Mouse (Mus musculus) heart, embryonic 14.5 days (tissue): ENCODE results near the gene Atp1b2. TPM values are rescaled to one million over a fixed set of nuclear protein-coding genes. Genes with fewer than 3 reads are reported as not detected.
"Not testable (repeated sequence)": the region's sequence is repeated elsewhere in the genome, so short reads cannot be mapped to it uniquely, and the experiment has no call there.

Source experiments
- ATAC-seq: fragments of 200-750 bp; cut with Nextera tagmentation; 2 replicates; pipeline ENCODE4 v1.8.0; 2017; ENCODE audit warnings: low read depth, moderate TSS enrichment; ENCODE audit not compliant: insufficient number of reproducible peaks, insufficient read depth, low FRiP score
- H3K27ac ChIP-seq, 2 experiments: fragments of 200-500 bp in 1 of 2; fragments of 300-500 bp in 1 of 2; sonication (generic) in 1 of 2; replicated peaks in 1 of 2; 2 replicates each; pipeline ENCODE4 v1.5.1; 2012 to 2014; ENCODE audit warnings: low read depth in 2 of 2, low read length in 2 of 2, control low read depth in 1 of 2, mild to moderate bottlenecking in 1 of 2, mixed read lengths in 1 of 2; ENCODE audit not compliant: control insufficient read depth in 1 of 2, insufficient read depth in 1 of 2
- H3K27me3 ChIP-seq: fragments of 300-500 bp; sonication (generic); 2 replicates; pipeline ENCODE4 v1.6.1; 2014; ENCODE audit warnings: mild to moderate bottlenecking, low read length, control low read depth; ENCODE audit not compliant: control insufficient read depth, insufficient read depth
- H3K36me3 ChIP-seq: fragments of 300-500 bp; sonication (generic); 2 replicates; pipeline ENCODE4 v1.6.1; 2014; ENCODE audit warnings: mild to moderate bottlenecking, control low read depth, low read length, mixed read lengths; ENCODE audit not compliant: control insufficient read depth, insufficient read depth
- H3K4me1 ChIP-seq, 2 experiments: fragments of 200-500 bp in 1 of 2; fragments of 300-500 bp in 1 of 2; sonication (generic) in 1 of 2; 2 replicates each; pipeline ENCODE4 v1.6.1; 2012 to 2014; ENCODE audit warnings: low read length in 2 of 2, control low read depth in 1 of 2, mixed read lengths in 1 of 2; ENCODE audit not compliant: control insufficient read depth in 2 of 2, insufficient read depth in 2 of 2
- H3K4me2 ChIP-seq: fragments of 300-500 bp; sonication (generic); 2 replicates; pipeline ENCODE4 v1.6.1; 2014; ENCODE audit warnings: mild to moderate bottlenecking, low read length
- H3K4me3 ChIP-seq, 2 experiments: fragments of 200-500 bp in 1 of 2; fragments of 300-500 bp in 1 of 2; sonication (generic) in 1 of 2; 2 replicates each; pipeline ENCODE4 v1.5.1; 2012 to 2014; ENCODE audit warnings: low read length in 2 of 2, mild to moderate bottlenecking in 2 of 2, control low read depth in 1 of 2, low read depth in 1 of 2, moderate library complexity in 1 of 2; ENCODE audit not compliant: control insufficient read depth in 1 of 2, insufficient read depth in 1 of 2
- H3K9ac ChIP-seq: fragments of 300-500 bp; sonication (generic); 2 replicates; pipeline ENCODE4 v1.6.1; 2014; ENCODE audit warnings: mild to moderate bottlenecking, low read length
- H3K9me3 ChIP-seq: fragments of 300-500 bp; sonication (generic); 2 replicates; pipeline ENCODE4 v1.6.1; 2016; ENCODE audit warnings: low read length, control low read depth; ENCODE audit not compliant: control insufficient read depth
- WGBS: fragments of 180-500 bp; shearing (Covaris S2); extraction: QIAGEN DNeasy Blood & Tissue Kit; methylation state at CpG from one replicate; pipeline ENCODE4 v1.1.7; 2014; 5-methylcytosine and 5-hydroxymethylcytosine counted together
- polyA plus RNA-seq: library from polyadenylated mRNA; unstranded; fragments of >200 nt; fragmentation: Nextera tagmentation; extraction: Ambion mirVana; gene quantifications from 2 replicates; pipeline ENCODE4 v1.2.1, GENCODE M21; 2014

Atp1b2 gene
- polyA plus RNA-seq, 1 experiment from 2014 or later: 33.8 TPM

DNA sequence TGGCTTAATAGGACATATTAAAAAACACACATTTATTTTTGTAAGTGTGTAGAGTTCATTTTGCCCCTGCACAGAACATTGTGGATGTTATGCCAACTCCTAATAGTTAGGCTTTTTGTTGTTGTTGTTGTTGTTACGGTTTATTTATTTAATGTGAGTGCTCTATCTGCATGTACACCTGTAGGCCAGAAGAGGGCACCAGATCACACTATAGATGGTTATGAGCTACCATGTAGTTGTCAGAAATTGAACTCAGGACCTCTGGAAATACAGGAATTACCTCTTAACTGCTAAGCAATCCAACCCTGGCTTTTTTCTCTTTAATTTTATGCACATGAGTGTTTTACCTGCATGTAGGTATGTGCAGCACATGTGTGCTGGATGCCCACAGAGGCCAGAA lies 24.1 kb upstream of the Atp1b2 start:
- 0 out of 2 replicates have a peak, but pooled peaks cover 2% of the 10 kb centered on the region for H3K36me3 ChIP-seq
- H3K4me2 ChIP-seq: no peak overlapping the region
- H3K27me3 ChIP-seq: no peaks in the 10 kb centered on the region
- no peak overlapping the region for H3K9ac ChIP-seq
- peaks cover 2 to 14% of the 10 kb centered on the region in 2 experiments; a peak in 3 of 4 replicates for H3K4me1 ChIP-seq
- no peak for ATAC-seq
- WGBS: 67% methylated on average over 1 of the region's 1 CpGs
- no peak overlapping the region for H3K27ac ChIP-seq
- H3K9me3 ChIP-seq: no peaks in the 10 kb centered on the region
- H3K4me3 ChIP-seq: no peak overlapping the region

DNA sequence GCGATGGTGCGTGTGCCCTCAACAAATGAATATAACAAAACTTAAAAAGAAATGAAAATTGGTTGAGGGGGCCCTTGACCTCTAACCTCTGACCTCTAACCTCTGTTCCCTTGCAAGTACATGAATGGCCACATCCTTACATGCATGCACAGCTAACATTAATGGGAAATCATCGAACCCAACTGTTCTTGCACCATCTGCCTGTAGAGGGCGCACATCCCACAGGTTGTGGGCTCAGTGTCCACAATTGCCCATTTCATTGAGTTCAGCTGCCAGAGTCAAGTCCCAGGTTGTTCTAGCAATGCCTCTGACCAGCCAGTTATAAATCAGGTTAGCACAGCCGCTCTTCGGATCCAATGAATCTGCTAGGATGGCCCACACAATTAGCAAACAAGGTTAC lies 22.5 kb upstream of the Atp1b2 start:
- Histone ChIP-seq H3K27ac (no peak overlapping the region), H3K9ac (no peak overlapping the region), H3K9me3 (no peaks in the 10 kb centered on the region), H3K36me3 (no peaks in the 10 kb centered on the region), H3K27me3 (no peaks in the 10 kb centered on the region), H3K4me3 (no peak overlapping the region), H3K4me1 (0 out of 4 replicates have a peak, but pooled peaks cover 0 to 3% of the 10 kb centered on the region in 2 experiments), H3K4me2 (no peak overlapping the region)
- 39% methylated on average over 6 of the region's 6 CpGs for WGBS
- ATAC-seq: no peak

DNA sequence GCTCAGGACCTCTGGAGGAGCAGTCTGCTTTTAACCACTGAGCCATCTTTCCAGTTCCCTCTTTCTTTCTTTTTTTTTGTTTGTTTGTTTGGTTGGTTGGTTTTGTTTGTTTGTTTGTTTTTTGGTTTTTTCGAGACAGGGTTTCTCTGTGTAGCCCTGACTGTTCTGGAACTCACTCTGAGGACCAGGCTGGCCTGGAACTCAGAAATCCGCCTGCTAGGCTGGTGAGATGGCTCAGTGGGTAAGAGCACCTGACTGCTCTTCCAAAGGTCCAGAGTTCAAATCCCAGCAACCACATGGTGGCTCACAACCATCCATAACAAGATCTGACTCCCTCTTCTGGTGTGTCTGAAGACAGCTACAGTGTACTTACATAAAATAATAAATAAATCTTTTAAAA lies 18.6 kb upstream of the Atp1b2 start:
- 84% methylated on average over 2 of the region's 2 CpGs for WGBS
- H3K9me3 ChIP-seq, H3K4me3 ChIP-seq, ATAC-seq, H3K9ac ChIP-seq, H3K27ac ChIP-seq, H3K4me2 ChIP-seq, H3K27me3 ChIP-seq, H3K36me3 ChIP-seq: not testable (repeated sequence)
- peaks cover 6 to 11% of the 10 kb centered on the region in 2 experiments; a peak in 3 of 4 replicates for H3K4me1 ChIP-seq

DNA sequence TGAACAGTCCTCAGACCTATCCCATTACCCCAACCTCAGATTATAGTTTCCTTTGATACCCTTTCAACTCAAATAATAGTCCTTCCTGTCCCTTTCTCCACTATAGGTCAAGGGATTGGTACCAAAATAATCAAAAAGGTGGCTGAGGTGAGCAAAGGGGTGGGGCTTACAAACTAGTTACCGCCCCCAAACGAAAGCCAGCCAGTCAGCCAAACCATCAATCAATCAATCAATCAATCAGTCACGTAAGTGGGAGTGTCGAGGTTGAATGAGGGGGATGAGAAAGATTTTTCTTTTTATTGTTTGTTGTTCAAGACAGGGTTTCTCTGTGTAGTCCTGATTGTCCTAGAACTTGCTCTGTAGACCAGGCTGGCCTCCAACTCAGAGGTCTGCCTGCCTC lies 17.3 kb upstream of the Atp1b2 start:
- H3K4me3 ChIP-seq: no peak overlapping the region
- no peak for ATAC-seq
- no peak overlapping the region for H3K9ac ChIP-seq

DNA sequence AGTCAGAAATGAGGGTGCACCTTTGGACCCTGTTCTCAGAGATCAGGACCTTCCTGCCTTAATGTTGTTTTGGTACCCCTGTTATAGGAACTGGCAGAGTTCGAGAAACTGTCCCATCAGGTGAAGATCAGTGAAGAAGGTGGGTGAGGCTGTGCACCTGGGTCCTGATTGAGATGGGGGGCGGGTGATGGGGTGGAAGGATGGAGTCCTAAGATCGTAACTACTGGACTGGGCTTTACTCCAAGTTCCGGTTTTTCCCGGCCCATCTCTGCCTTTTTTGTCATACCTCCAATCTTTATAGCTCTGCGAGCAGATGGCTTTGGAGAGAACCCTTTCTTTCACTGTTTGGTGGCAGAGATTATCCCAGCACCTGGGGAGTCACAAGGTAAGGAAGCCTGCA lies 16.7 kb upstream of the Atp1b2 start:
- peak overlapping the region; percentile 11 to 55; a peak in 1 of 4 replicates for H3K27ac ChIP-seq
- H3K9ac ChIP-seq: peak overlapping the region; percentile 88
- no peaks in the 10 kb centered on the region for H3K36me3 ChIP-seq
- H3K4me1 ChIP-seq: peaks cover 6 to 11% of the 10 kb centered on the region in 2 experiments; a peak in 3 of 4 replicates
- peak overlapping the region; percentile 64 to 66 for H3K4me3 ChIP-seq
- 29% methylated on average over 6 of the region's 6 CpGs for WGBS
- no peaks in the 10 kb centered on the region for H3K27me3 ChIP-seq
- no peak for ATAC-seq
- peak overlapping the region; percentile 81 for H3K4me2 ChIP-seq
- H3K9me3 ChIP-seq: no peaks in the 10 kb centered on the region

More for the DNA sequence above, 17.3 kb upstream of the Atp1b2 start:
- Histone ChIP-seq H3K36me3 (no peaks in the 10 kb centered on the region), H3K4me2 (peak overlapping the region; percentile 81; the same call in 1 of the 2 replicates), H3K27me3 (no peaks in the 10 kb centered on the region), H3K9me3 (no peaks in the 10 kb centered on the region), H3K4me1 (peaks cover 6 to 11% of the 10 kb centered on the region in 2 experiments; a peak in 3 of 4 replicates), H3K27ac (no peak overlapping the region)
- WGBS: 75% methylated on average over 4 of the region's 4 CpGs

DNA sequence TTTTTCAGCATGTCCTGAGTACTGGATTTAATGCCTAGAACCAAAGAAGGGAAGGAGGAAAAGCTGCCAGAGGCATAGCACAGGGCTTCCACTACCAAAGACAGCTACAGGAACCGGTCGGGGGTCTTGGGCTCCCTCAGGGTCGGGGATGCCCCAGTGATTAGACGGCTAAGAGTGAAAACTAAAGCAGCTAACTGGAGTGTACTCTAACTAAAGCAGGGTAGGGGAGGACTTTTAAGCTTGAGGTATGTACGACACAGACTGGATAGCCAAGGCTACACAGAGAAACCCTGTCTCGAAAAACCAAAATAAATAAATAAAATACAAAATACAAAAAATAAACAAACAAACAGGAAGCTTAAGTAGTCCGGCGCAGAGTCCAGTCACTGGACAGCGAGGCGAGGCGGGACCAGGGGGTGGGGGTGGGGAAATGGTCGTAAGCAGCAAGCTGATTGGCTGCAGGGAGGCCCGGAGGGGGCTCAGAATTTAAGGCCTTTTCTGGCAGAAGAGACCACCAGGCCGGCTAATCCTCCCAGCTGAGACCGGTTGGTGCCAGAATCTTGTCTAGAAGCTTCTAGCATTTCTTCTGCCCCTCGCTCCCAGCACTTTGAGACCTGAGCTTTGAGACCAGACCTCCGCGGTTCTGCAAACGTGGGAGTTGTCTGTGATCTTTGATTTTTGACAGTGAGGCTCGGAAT lies 16.0 kb upstream of the Atp1b2 start, which contains the start of gene Sat2:
TSS of gene Sat2 (plus strand) at position 454 of the 698 bp plus-strand sequence.
- peak; percentile 68; the same call in 1 of the 2 replicates for ATAC-seq
- H3K27ac ChIP-seq: peak within 1 kb of the TSS; percentile 11 to 55; a peak in 2 of 4 replicates
- H3K4me3 ChIP-seq: peak within 1 kb of the TSS; percentile 64 to 66
- H3K9ac ChIP-seq: peak within 1 kb of the TSS; percentile 88
- no peaks in the 10 kb centered on the region for H3K9me3 ChIP-seq
- H3K36me3 ChIP-seq: no peaks in the 10 kb centered on the region
- no peaks in the 10 kb centered on the region for H3K27me3 ChIP-seq
- H3K4me1 ChIP-seq: peaks cover 6 to 11% of the 10 kb centered on the region in 2 experiments; a peak in 3 of 4 replicates
- under 1% methylated on average over 20 of the region's 20 CpGs for WGBS
- H3K4me2 ChIP-seq: peak within 1 kb of the TSS; percentile 81

DNA sequence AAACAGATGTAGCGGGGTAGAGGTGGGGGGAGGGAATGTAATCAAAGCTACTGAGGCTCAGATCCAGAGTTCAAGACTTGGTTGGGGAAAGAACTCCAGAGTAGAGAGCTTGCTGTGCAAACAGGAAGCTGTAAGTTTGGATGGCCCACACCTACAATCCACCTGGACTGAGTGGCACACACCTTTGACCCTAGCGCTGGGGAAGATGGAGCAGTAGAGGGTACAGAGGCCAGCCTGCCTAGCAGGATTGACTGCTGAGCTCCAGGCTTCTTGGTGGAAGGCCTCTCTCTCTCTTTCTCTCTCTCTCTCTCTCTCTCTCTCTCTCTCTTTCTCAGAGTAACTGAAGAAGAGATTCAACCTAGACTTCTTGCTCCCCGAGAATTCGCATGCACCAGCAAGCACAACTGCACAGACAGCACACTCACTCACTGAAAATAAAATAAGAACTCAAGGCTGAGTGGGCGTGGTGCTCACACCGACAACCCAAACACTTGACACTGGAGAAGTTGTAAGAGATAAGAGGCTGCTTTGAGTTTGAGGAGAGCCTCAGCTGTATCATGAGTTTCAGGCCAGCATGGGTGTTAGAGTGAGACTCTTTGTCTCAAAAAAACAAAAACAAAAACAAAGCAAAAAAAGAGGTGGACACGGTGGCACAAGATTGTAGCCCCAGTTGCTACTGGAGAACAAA lies 14.8 kb upstream of the Atp1b2 start:
- Histone ChIP-seq H3K27ac (no peak overlapping the region), H3K36me3 (no peaks in the 10 kb centered on the region), H3K9ac (no peak overlapping the region), H3K4me2 (no peak overlapping the region), H3K4me1 (peaks cover 6 to 11% of the 10 kb centered on the region in 2 experiments; a peak in 3 of 4 replicates), H3K27me3 (no peaks in the 10 kb centered on the region), H3K9me3 (no peaks in the 10 kb centered on the region), H3K4me3 (no peak overlapping the region)
- 58% methylated on average over 7 of the region's 7 CpGs for WGBS
- ATAC-seq: no peak
